Mouse (Mus musculus): ENCODE data around the gene Sat2.

- TF ChIP-seq POLR2A (IDR thresholded peaks at IDR 0.05; ENCODE audit: borderline replicate concordance, low read depth, low read length), result no peak; the same call in 1 of the 2 replicates
- no peak for TF ChIP-seq CTCF (IDR thresholded peaks at IDR 0.05; ENCODE audit: low read depth, low read length)
These were observed 49.2 kb downstream of the Sat2 start for GRCm38 (mm10) chr11:69670786-69671725.
